Mouse (Mus musculus) neural tube, embryonic 11.5 days (tissue): ENCODE data around the gene Tspan14. TPM values are rescaled to one million over a fixed set of nuclear protein-coding genes. Genes with fewer than 3 reads are reported as not detected.

Experiments used
- ATAC-seq: fragments of 200-750 bp; cut with Nextera tagmentation; 2 replicates; pipeline ENCODE4 v1.8.0; 2017; ENCODE audit warnings: moderate number of reproducible peaks, mild to moderate bottlenecking, moderate TSS enrichment, moderate library complexity; ENCODE audit not compliant: insufficient read depth, low FRiP score, low TSS enrichment
- DNase-seq: peaks from one replicate; pipeline ENCODE4 v3.0.0-alpha.2; 2015; ENCODE audit warnings: low spot score
- H3K27ac ChIP-seq: fragments of 300-500 bp; sonication (generic); 2 replicates; pipeline ENCODE4 v1.5.1; 2014; ENCODE audit warnings: low read depth, mild to moderate bottlenecking, low read length
- H3K27me3 ChIP-seq: fragments of 300-500 bp; sonication (generic); 2 replicates; pipeline ENCODE4 v1.6.1; 2014; ENCODE audit warnings: mild to moderate bottlenecking, low read length, mixed read lengths; ENCODE audit not compliant: control insufficient read depth, insufficient read depth
- H3K36me3 ChIP-seq: fragments of 300-500 bp; sonication (generic); 2 replicates; pipeline ENCODE4 v1.6.1; 2014; ENCODE audit warnings: mild to moderate bottlenecking, low read length, moderate library complexity, mixed read lengths; ENCODE audit not compliant: control insufficient read depth, insufficient read depth
- H3K4me1 ChIP-seq: fragments of 300-500 bp; sonication (generic); 2 replicates; pipeline ENCODE4 v1.6.1; 2014; ENCODE audit warnings: low read length, mixed read lengths; ENCODE audit not compliant: control insufficient read depth, insufficient read depth
- H3K4me2 ChIP-seq: fragments of 300-500 bp; sonication (generic); 2 replicates; pipeline ENCODE4 v1.6.1; 2014; ENCODE audit warnings: low read depth, mild to moderate bottlenecking, moderate library complexity
- H3K4me3 ChIP-seq: fragments of 300-500 bp; sonication (generic); 2 replicates; pipeline ENCODE4 v1.5.1; 2014; ENCODE audit warnings: low read depth, low read length
- H3K9ac ChIP-seq: fragments of 300-500 bp; sonication (generic); 2 replicates; pipeline ENCODE4 v1.6.1; 2014; ENCODE audit warnings: mild to moderate bottlenecking, low read length
- H3K9me3 ChIP-seq: fragments of 300-500 bp; sonication (generic); 2 replicates; pipeline ENCODE4 v1.6.1; 2016; ENCODE audit warnings: low read length; ENCODE audit not compliant: control insufficient read depth
- WGBS: fragments of 180-500 bp; shearing (Covaris S2); extraction: QIAGEN DNeasy Blood & Tissue Kit; methylation state at CpG from one replicate; pipeline ENCODE4 v1.1.7; 2014; 5-methylcytosine and 5-hydroxymethylcytosine counted together
- polyA plus RNA-seq: library from polyadenylated mRNA; unstranded; fragments of >200 nt; fragmentation: Nextera tagmentation; extraction: Ambion mirVana; gene quantifications from 2 replicates; pipeline ENCODE4 v1.2.1, GENCODE M21; 2014

The Tspan14 gene
- polyA plus RNA-seq, 1 experiment from 2014 or later = 125 TPM

- no peak overlapping the region for H3K4me3 ChIP-seq
- WGBS = 41% methylated on average over 10 of the region's 10 CpGs
- ATAC-seq = peak; percentile 49; the same call in 1 of the 2 replicates
- H3K9me3 ChIP-seq = no peaks in the 10 kb centered on the region
- H3K4me1 ChIP-seq = peaks cover 13% of the 10 kb centered on the region
- no peaks in the 10 kb centered on the region for H3K27me3 ChIP-seq
- no peak overlapping the region for H3K27ac ChIP-seq
- no peak overlapping the region for H3K4me2 ChIP-seq
- no peaks in the 10 kb centered on the region for H3K36me3 ChIP-seq
- peak; percentile 37 for DNase-seq
- no peak overlapping the region for H3K9ac ChIP-seq
Observed at GRCm38 (mm10) chr14:40924378-40925113, 42.1 kb downstream of the Tspan14 start.

GRCm38 (mm10) chr14:40921241-40921640 is 45.4 kb downstream of the Tspan14 start:
- H3K27me3 ChIP-seq = no peaks in the 10 kb centered on the region
- no peak for ATAC-seq
- no peak overlapping the region for H3K27ac ChIP-seq
- H3K4me2 ChIP-seq = no peak overlapping the region
- H3K9me3 ChIP-seq = no peaks in the 10 kb centered on the region
- no peak overlapping the region for H3K9ac ChIP-seq
- DNase-seq = no peak
- no peaks in the 10 kb centered on the region for H3K36me3 ChIP-seq
- WGBS = 100% methylated on average over 1 of the region's 1 CpGs
- H3K4me3 ChIP-seq = no peak overlapping the region
- peaks cover 6% of the 10 kb centered on the region for H3K4me1 ChIP-seq

- WGBS = 91% methylated on average over 7 of the region's 7 CpGs
- H3K27me3 ChIP-seq = no peaks in the 10 kb centered on the region
Observed at GRCm38 (mm10) chr14:40919521-40919920, 47.1 kb downstream of the Tspan14 start.

GRCm38 (mm10) chr14:40918477-40918876 is 48.1 kb downstream of the Tspan14 start:
- Histone ChIP-seq H3K27ac (no peak overlapping the region), H3K4me3 (no peak overlapping the region), H3K9me3 (no peaks in the 10 kb centered on the region), H3K36me3 (peaks cover 4% of the 10 kb centered on the region), H3K4me2 (no peak overlapping the region), H3K9ac (no peak overlapping the region), H3K27me3 (no peaks in the 10 kb centered on the region), H3K4me1 (no peaks in the 10 kb centered on the region)
- DNase-seq = no peak
- peak; percentile 18; the same call in 1 of the 2 replicates for ATAC-seq
- WGBS = 81% methylated on average over 4 of the region's 7 CpGs

More at GRCm38 (mm10) chr14:40919521-40919920, 47.1 kb downstream of the Tspan14 start:
- peaks cover 4% of the 10 kb centered on the region; the same call in 1 of the 2 replicates for H3K36me3 ChIP-seq
- DNase-seq (no peak), ATAC-seq (no peak)
- H3K9ac ChIP-seq = no peak overlapping the region
- H3K4me2 ChIP-seq = no peak overlapping the region
- peaks cover 5% of the 10 kb centered on the region for H3K4me1 ChIP-seq
- no peak overlapping the region for H3K4me3 ChIP-seq
- H3K9me3 ChIP-seq = no peaks in the 10 kb centered on the region
- no peak overlapping the region for H3K27ac ChIP-seq

- Histone ChIP-seq H3K9ac (no peak overlapping the region), H3K36me3 (peaks cover 7% of the 10 kb centered on the region), H3K4me3 (no peak overlapping the region), H3K9me3 (no peaks in the 10 kb centered on the region), H3K27me3 (no peaks in the 10 kb centered on the region), H3K4me1 (no peaks in the 10 kb centered on the region), H3K27ac (no peak overlapping the region), H3K4me2 (no peak overlapping the region)
- DNase-seq (peak; percentile 90), ATAC-seq (peak; percentile 46; the same call in 1 of the 2 replicates)
- WGBS = 0% methylated on average over 1 of the region's 1 CpGs
Observed at GRCm38 (mm10) chr14:40917632-40918031, 49.0 kb downstream of the Tspan14 start.

GRCm38 (mm10) chr14:40916667-40917066 is 49.9 kb downstream of the Tspan14 start:
- H3K4me3 ChIP-seq = no peak overlapping the region
- no peak overlapping the region for H3K4me2 ChIP-seq
- H3K9ac ChIP-seq = no peak overlapping the region
- ATAC-seq (no peak), DNase-seq (no peak)
- H3K27me3 ChIP-seq = no peaks in the 10 kb centered on the region
- peaks cover 7% of the 10 kb centered on the region for H3K36me3 ChIP-seq
- 91% methylated on average over 13 of the region's 15 CpGs for WGBS
- H3K4me1 ChIP-seq = no peaks in the 10 kb centered on the region
- no peaks in the 10 kb centered on the region for H3K9me3 ChIP-seq
- no peak overlapping the region for H3K27ac ChIP-seq

- peaks cover 8% of the 10 kb centered on the region for H3K36me3 ChIP-seq
- H3K4me3 ChIP-seq = no peak overlapping the region
- 91% methylated on average over 8 of the region's 8 CpGs for WGBS
- DNase-seq (no peak), ATAC-seq (no peak)
- no peaks in the 10 kb centered on the region for H3K27me3 ChIP-seq
- no peak overlapping the region for H3K4me2 ChIP-seq
- H3K9me3 ChIP-seq = no peaks in the 10 kb centered on the region
- H3K27ac ChIP-seq = no peak overlapping the region
- no peaks in the 10 kb centered on the region for H3K4me1 ChIP-seq
- no peak overlapping the region for H3K9ac ChIP-seq
Observed at GRCm38 (mm10) chr14:40915838-40916237, 50.8 kb downstream of the Tspan14 start.

GRCm38 (mm10) chr14:40914701-40915100 is 51.9 kb downstream of the Tspan14 start:
- Histone ChIP-seq H3K4me2 (no peak overlapping the region), H3K27ac (no peak overlapping the region), H3K4me3 (no peak overlapping the region), H3K9ac (no peak overlapping the region), H3K4me1 (no peaks in the 10 kb centered on the region), H3K36me3 (peaks cover 8% of the 10 kb centered on the region), H3K9me3 (no peaks in the 10 kb centered on the region), H3K27me3 (no peaks in the 10 kb centered on the region)
- no peak for ATAC-seq
- no peak for DNase-seq
- WGBS = 84% methylated on average over 3 of the region's 3 CpGs

GRCm38 (mm10) chr14:40913709-40914108 is 52.9 kb downstream of the Tspan14 start:
- no peaks in the 10 kb centered on the region for H3K4me1 ChIP-seq
- no peak for DNase-seq
- H3K9ac ChIP-seq = no peak overlapping the region
- H3K9me3 ChIP-seq = no peaks in the 10 kb centered on the region
- no peak for ATAC-seq
- H3K4me2 ChIP-seq = no peak overlapping the region
- H3K27ac ChIP-seq = no peak overlapping the region
- no peak overlapping the region for H3K4me3 ChIP-seq
- peaks cover 8% of the 10 kb centered on the region for H3K36me3 ChIP-seq
- H3K27me3 ChIP-seq = no peaks in the 10 kb centered on the region
- WGBS = 61% methylated on average over 6 of the region's 6 CpGs
